Mouse (Mus musculus) stomach, embryonic 16.5 days (tissue): ENCODE measurements at regions not wholly inside any gene's neighbourhood (a gene's known extent, or its start where the extent isn't known, plus 50 kb on each side); places are given as distances from the start of the nearest gene placed in this dataset.

Experiments
- ATAC-seq: fragments of 200-750 bp; cut with Nextera tagmentation; 2 replicates; pipeline ENCODE4 v1.8.0; 2017; ENCODE audit warnings: moderate number of reproducible peaks, moderate TSS enrichment; ENCODE audit not compliant: insufficient read depth, low FRiP score
- H3K27ac ChIP-seq: fragments of 300-500 bp; sonication (generic); 2 replicates; pipeline ENCODE4 v1.5.1; 2014; ENCODE audit warnings: low read length
- H3K27me3 ChIP-seq: fragments of 300-500 bp; sonication (generic); 2 replicates; pipeline ENCODE4 v1.6.1; 2014; ENCODE audit warnings: low read length, control low read depth, mixed read lengths; ENCODE audit not compliant: control insufficient read depth, insufficient read depth
- H3K36me3 ChIP-seq: fragments of 300-500 bp; sonication (generic); 2 replicates; pipeline ENCODE4 v1.6.1; 2014; ENCODE audit warnings: low read length; ENCODE audit not compliant: control insufficient read depth, insufficient read depth
- H3K4me1 ChIP-seq: fragments of 300-500 bp; sonication (generic); 2 replicates; pipeline ENCODE4 v1.6.1; 2014; ENCODE audit warnings: low read length, control low read depth, mixed read lengths; ENCODE audit not compliant: control insufficient read depth, insufficient read depth
- H3K4me2 ChIP-seq: fragments of 300-500 bp; sonication (generic); 2 replicates; pipeline ENCODE4 v1.6.1; 2014; ENCODE audit warnings: low read depth, low read length, mixed read lengths
- H3K4me3 ChIP-seq: fragments of 300-500 bp; sonication (generic); replicated peaks from 2 replicates; pipeline ENCODE4 v1.5.1; 2014; ENCODE audit warnings: mild to moderate bottlenecking, low read length
- H3K9ac ChIP-seq: fragments of 300-500 bp; sonication (generic); 2 replicates; pipeline ENCODE4 v1.6.1; 2014; ENCODE audit warnings: low read length
- H3K9me3 ChIP-seq: fragments of 300-500 bp; sonication (generic); replicated peaks from 2 replicates; pipeline ENCODE4 v1.6.1; 2016; ENCODE audit warnings: low read length, control low read depth; ENCODE audit not compliant: control insufficient read depth
- WGBS: fragments of 180-500 bp; shearing (Covaris S2); extraction: QIAGEN DNeasy Blood & Tissue Kit; methylation state at CpG from one replicate; pipeline ENCODE4 v1.1.7; 2014; 5-methylcytosine and 5-hydroxymethylcytosine counted together

GRCm38 (mm10) chr16:70754228-70754627, 440.5 kb downstream of the Gbe1 start:
- Histone ChIP-seq H3K27ac (no peak overlapping the region), H3K4me3 (no peak overlapping the region), H3K36me3 (no peaks in the 10 kb centered on the region), H3K4me1 (no peaks in the 10 kb centered on the region), H3K4me2 (no peak overlapping the region), H3K9me3 (no peaks in the 10 kb centered on the region), H3K9ac (no peak overlapping the region), H3K27me3 (no peaks in the 10 kb centered on the region)
- ATAC-seq: no peak

- H3K4me1 ChIP-seq: no peaks in the 10 kb centered on the region
- no peaks in the 10 kb centered on the region for H3K36me3 ChIP-seq
- no peaks in the 10 kb centered on the region for H3K27me3 ChIP-seq
- WGBS: 76% methylated on average over 4 of the region's 4 CpGs
- H3K9me3 ChIP-seq: no peaks in the 10 kb centered on the region
- no peak overlapping the region for H3K27ac ChIP-seq
- no peak overlapping the region for H3K4me2 ChIP-seq
- H3K9ac ChIP-seq: no peak overlapping the region
- no peak overlapping the region for H3K4me3 ChIP-seq
- no peak for ATAC-seq
Measured at GRCm38 (mm10) chr16:70798061-70798460, 484.3 kb downstream of the Gbe1 start.

- WGBS: 86% methylated on average over 2 of the region's 2 CpGs
- Histone ChIP-seq H3K4me2 (no peak overlapping the region), H3K36me3 (no peaks in the 10 kb centered on the region), H3K4me1 (no peaks in the 10 kb centered on the region), H3K4me3 (no peak overlapping the region), H3K27me3 (no peaks in the 10 kb centered on the region), H3K9ac (no peak overlapping the region), H3K27ac (no peak overlapping the region), H3K9me3 (no peaks in the 10 kb centered on the region)
- ATAC-seq: no peak
Measured at GRCm38 (mm10) chr16:70803549-70803948, 489.8 kb downstream of the Gbe1 start.

GRCm38 (mm10) chr16:70825910-70826309, 512.2 kb downstream of the Gbe1 start:
- ATAC-seq: no peak
- Histone ChIP-seq H3K27me3 (no peaks in the 10 kb centered on the region), H3K9ac (no peak overlapping the region), H3K9me3 (no peaks in the 10 kb centered on the region), H3K36me3 (no peaks in the 10 kb centered on the region), H3K4me1 (no peaks in the 10 kb centered on the region), H3K4me3 (no peak overlapping the region), H3K27ac (no peak overlapping the region), H3K4me2 (no peak overlapping the region)
- WGBS: 90% methylated on average over 10 of the region's 10 CpGs

- H3K4me1 ChIP-seq: no peaks in the 10 kb centered on the region
- no peak overlapping the region for H3K27ac ChIP-seq
- H3K4me3 ChIP-seq: no peak overlapping the region
- 86% methylated on average over 8 of the region's 8 CpGs for WGBS
- no peaks in the 10 kb centered on the region for H3K9me3 ChIP-seq
- no peaks in the 10 kb centered on the region for H3K36me3 ChIP-seq
- no peak overlapping the region for H3K4me2 ChIP-seq
- no peak for ATAC-seq
- H3K27me3 ChIP-seq: no peaks in the 10 kb centered on the region
- H3K9ac ChIP-seq: no peak overlapping the region
Measured at GRCm38 (mm10) chr16:70835006-70835405, 521.3 kb downstream of the Gbe1 start.

- no peak overlapping the region for H3K27ac ChIP-seq
- no peaks in the 10 kb centered on the region for H3K9me3 ChIP-seq
- H3K9ac ChIP-seq: no peak overlapping the region
- no peak overlapping the region for H3K4me3 ChIP-seq
- H3K27me3 ChIP-seq: no peaks in the 10 kb centered on the region
- no peak overlapping the region for H3K4me2 ChIP-seq
- no peaks in the 10 kb centered on the region for H3K4me1 ChIP-seq
- no peaks in the 10 kb centered on the region for H3K36me3 ChIP-seq
- ATAC-seq: no peak
- WGBS: 77% methylated on average over 1 of the region's 1 CpGs
Measured at GRCm38 (mm10) chr16:70838139-70838538, 524.4 kb downstream of the Gbe1 start.

- no peak for ATAC-seq
- Histone ChIP-seq H3K9me3 (no peaks in the 10 kb centered on the region), H3K27ac (no peak overlapping the region), H3K36me3 (no peaks in the 10 kb centered on the region), H3K27me3 (no peaks in the 10 kb centered on the region), H3K4me3 (no peak overlapping the region), H3K9ac (no peak overlapping the region), H3K4me1 (no peaks in the 10 kb centered on the region), H3K4me2 (no peak overlapping the region)
- WGBS: 55% methylated on average over 2 of the region's 2 CpGs
Measured at GRCm38 (mm10) chr16:70868241-70868640, 554.5 kb downstream of the Gbe1 start.

- Histone ChIP-seq H3K27me3 (no peaks in the 10 kb centered on the region), H3K36me3 (no peaks in the 10 kb centered on the region), H3K9ac (no peak overlapping the region), H3K9me3 (no peaks in the 10 kb centered on the region), H3K4me3 (no peak overlapping the region), H3K4me1 (no peaks in the 10 kb centered on the region), H3K4me2 (no peak overlapping the region), H3K27ac (no peak overlapping the region)
- ATAC-seq: no peak
- 48% methylated on average over 4 of the region's 4 CpGs for WGBS
Measured at GRCm38 (mm10) chr16:70869205-70869604, 555.5 kb downstream of the Gbe1 start.

- Histone ChIP-seq H3K27me3 (no peaks in the 10 kb centered on the region), H3K9ac (no peak overlapping the region), H3K9me3 (no peaks in the 10 kb centered on the region), H3K4me3 (no peak overlapping the region), H3K27ac (no peak overlapping the region), H3K36me3 (no peaks in the 10 kb centered on the region), H3K4me1 (no peaks in the 10 kb centered on the region), H3K4me2 (no peak overlapping the region)
- no peak for ATAC-seq
- 42% methylated on average over 2 of the region's 2 CpGs for WGBS
Measured at GRCm38 (mm10) chr16:70874080-70874479, 560.3 kb downstream of the Gbe1 start.

- ATAC-seq: no peak
- Histone ChIP-seq H3K4me3 (no peak overlapping the region), H3K27me3 (no peaks in the 10 kb centered on the region), H3K27ac (no peak overlapping the region), H3K36me3 (no peaks in the 10 kb centered on the region), H3K9me3 (no peaks in the 10 kb centered on the region), H3K4me2 (no peak overlapping the region), H3K9ac (no peak overlapping the region), H3K4me1 (no peaks in the 10 kb centered on the region)
- 44% methylated on average over 2 of the region's 2 CpGs for WGBS
Measured at GRCm38 (mm10) chr16:70880678-70881077, 566.9 kb downstream of the Gbe1 start.
